Mouse (Mus musculus) midbrain, embryonic 15.5 days (tissue): Measurements from ENCODE around the gene Zfp382. TPM values are rescaled to one million over a fixed set of nuclear protein-coding genes. Genes with fewer than 3 reads are reported as not detected.
A peak's percentile ranks its signal among the peaks of the same experiment; 100 is the strongest.
"Not testable (repeated sequence)": the region's sequence is repeated elsewhere in the genome, so short reads cannot be mapped to it uniquely, and the experiment has no call there.

Experiments used
- ATAC-seq: fragments of 200-750 bp; cut with Nextera tagmentation; replicated peaks from 2 replicates; pipeline ENCODE4 v1.8.0; 2017; ENCODE audit warnings: moderate TSS enrichment
- H3K27ac ChIP-seq: fragments of 300-500 bp; sonication (generic); 2 replicates; pipeline ENCODE4 v1.5.1; 2015; ENCODE audit warnings: mild to moderate bottlenecking, inconsistent platforms
- H3K27me3 ChIP-seq: fragments of 300-500 bp; sonication (generic); replicated peaks from 2 replicates; pipeline ENCODE4 v1.6.1; 2015; ENCODE audit warnings: inconsistent platforms
- H3K36me3 ChIP-seq: fragments of 300-500 bp; sonication (generic); replicated peaks from 2 replicates; pipeline ENCODE4 v1.6.1; 2015; ENCODE audit warnings: inconsistent platforms
- H3K4me1 ChIP-seq: fragments of 300-500 bp; sonication (generic); 2 replicates; pipeline ENCODE4 v1.6.1; 2015; ENCODE audit warnings: inconsistent platforms
- H3K4me2 ChIP-seq: fragments of 300-500 bp; sonication (generic); 2 replicates; pipeline ENCODE4 v1.6.1; 2015; ENCODE audit warnings: inconsistent platforms, mild to moderate bottlenecking, moderate library complexity
- H3K4me3 ChIP-seq: fragments of 300-500 bp; sonication (generic); 2 replicates; pipeline ENCODE4 v1.5.1; 2015; ENCODE audit warnings: mild to moderate bottlenecking, inconsistent platforms
- H3K9ac ChIP-seq: fragments of 300-500 bp; sonication (generic); 2 replicates; pipeline ENCODE4 v1.6.1; 2015; ENCODE audit warnings: mild to moderate bottlenecking, inconsistent platforms
- H3K9me3 ChIP-seq: fragments of 300-500 bp; sonication (generic); 2 replicates; pipeline ENCODE4 v1.6.1; 2016; ENCODE audit warnings: inconsistent platforms
- WGBS: fragments of 180-500 bp; shearing (Covaris S2); methylation state at CpG from one replicate; pipeline ENCODE4 v1.1.7; 2015; ENCODE audit warnings: mixed read lengths; 5-methylcytosine and 5-hydroxymethylcytosine counted together
- polyA plus RNA-seq: library from polyadenylated mRNA; unstranded; fragments of >200 nt; fragmentation: Nextera tagmentation; extraction: Ambion mirVana; gene quantifications from 2 replicates; pipeline ENCODE4 v1.2.1, GENCODE M21; 2015

The Zfp382 gene
- polyA plus RNA-seq, 1 experiment from 2014 or later, result 24.9 TPM

GRCm38 (mm10) chr7:30164745-30165144, 43.0 kb downstream of the Zfp382 start:
- H3K4me3 ChIP-seq, result no peak overlapping the region
- no peak for ATAC-seq
- peaks cover 24% of the 10 kb centered on the region for H3K9me3 ChIP-seq
- peaks cover 16% of the 10 kb centered on the region for H3K4me1 ChIP-seq
- no peak overlapping the region for H3K4me2 ChIP-seq
- H3K9ac ChIP-seq, result no peak overlapping the region
- H3K27ac ChIP-seq, result no peak overlapping the region
- H3K36me3 ChIP-seq, result peaks cover 55% of the 10 kb centered on the region
- no peaks in the 10 kb centered on the region for H3K27me3 ChIP-seq
- 99% methylated on average over 2 of the region's 2 CpGs for WGBS

DNA sequence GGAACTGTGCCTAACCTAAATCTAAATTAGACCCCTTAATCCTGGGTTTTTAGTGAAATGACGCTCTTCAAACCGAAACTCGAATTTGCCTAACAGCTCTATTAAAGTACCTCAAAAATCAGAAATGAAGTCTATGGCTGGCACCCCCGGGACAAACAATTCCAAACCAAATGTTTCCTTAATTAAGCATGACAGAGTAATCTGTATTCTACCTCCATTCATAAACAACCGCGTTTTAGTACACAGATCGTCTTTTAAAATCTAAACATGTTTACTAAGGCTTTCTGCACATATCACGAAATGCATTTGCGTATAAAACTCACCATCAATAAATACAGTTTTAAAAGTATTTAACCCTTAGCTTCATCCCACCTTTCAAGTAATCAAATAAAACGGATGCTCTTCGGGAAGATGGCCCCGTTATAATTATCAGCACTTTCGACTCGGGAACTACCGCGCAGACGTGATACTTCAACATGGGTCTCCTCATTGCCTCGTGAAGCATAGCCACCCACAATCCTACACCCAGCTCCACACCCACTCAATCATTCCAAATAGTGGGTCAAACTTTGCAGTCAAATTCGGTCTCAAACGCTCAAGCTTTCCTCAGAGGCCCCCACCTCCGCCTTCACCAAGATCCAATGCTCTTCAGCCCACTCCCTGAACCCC, 47.3 kb downstream of the Zfp382 start:
- Histone ChIP-seq H3K9me3 (no peaks in the 10 kb centered on the region), H3K36me3 (peaks cover 15% of the 10 kb centered on the region), H3K4me1 (peaks cover 27% of the 10 kb centered on the region), H3K4me3 (peak overlapping the region; percentile 71), H3K27ac (peak overlapping the region; percentile 95), H3K27me3 (no peaks in the 10 kb centered on the region), H3K9ac (peak overlapping the region; percentile 63), H3K4me2 (peak overlapping the region; percentile 59)
- ATAC-seq, result peak; percentile 46
- 2% methylated on average over 21 of the region's 21 CpGs for WGBS

- peak within 1 kb of the TSS; percentile 65 for H3K4me2 ChIP-seq
- peak; percentile 96 for ATAC-seq
Measured at GRCm38 (mm10) chr7:30169583-30170282, 48.0 kb downstream of the Zfp382 start, which contains the start of gene Zfp146. Zfp146 (minus strand) TSS chr7:30169750.

GRCm38 (mm10) chr7:30170283-30170951, 48.7 kb downstream of the Zfp382 start:
- WGBS, result 27% methylated on average over 11 of the region's 11 CpGs

More at GRCm38 (mm10) chr7:30169583-30170282, 48.0 kb downstream of the Zfp382 start, which contains the start of gene Zfp146:
- Histone ChIP-seq H3K4me1 (peaks cover 27% of the 10 kb centered on the region), H3K9me3 (no peaks in the 10 kb centered on the region), H3K27me3 (no peaks in the 10 kb centered on the region), H3K36me3 (peaks cover 12% of the 10 kb centered on the region), H3K9ac (peak within 1 kb of the TSS; percentile 63), H3K27ac (peak within 1 kb of the TSS; percentile 95), H3K4me3 (peak within 1 kb of the TSS; percentile 71)
- WGBS, result under 1% methylated on average over 36 of the region's 36 CpGs

DNA sequence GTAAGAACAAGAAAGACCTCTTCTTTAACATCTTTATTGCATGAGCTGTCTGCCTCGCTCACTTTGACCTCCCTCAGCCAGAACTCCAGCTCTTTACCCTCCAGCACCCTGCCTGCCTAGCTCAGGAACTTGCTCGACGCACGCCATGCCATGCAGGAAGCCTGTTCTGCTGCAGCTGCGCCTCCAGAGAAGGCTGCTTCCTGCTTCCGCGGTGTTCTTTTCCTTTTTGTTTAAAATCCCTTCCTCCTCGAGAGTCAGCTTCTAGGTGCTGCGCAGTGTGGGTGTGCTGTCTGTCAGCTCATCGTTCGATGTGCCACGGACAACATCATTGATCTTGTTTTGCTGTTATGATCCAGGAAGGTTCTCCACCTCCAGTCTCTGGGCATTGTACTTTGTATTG, 54.7 kb downstream of the Zfp382 start:
- Histone ChIP-seq H3K4me1 (no peaks in the 10 kb centered on the region), H3K36me3 (peaks cover 23% of the 10 kb centered on the region), H3K9ac (no peak overlapping the region), H3K27ac (no peak overlapping the region), H3K9me3 (no peaks in the 10 kb centered on the region), H3K27me3 (no peaks in the 10 kb centered on the region), H3K4me3 (no peak overlapping the region), H3K4me2 (no peak overlapping the region)
- WGBS, result 85% methylated on average over 12 of the region's 12 CpGs
- ATAC-seq, result no peak

More at GRCm38 (mm10) chr7:30170283-30170951, 48.7 kb downstream of the Zfp382 start:
- peaks cover 7% of the 10 kb centered on the region for H3K36me3 ChIP-seq
- peak; percentile 62 for ATAC-seq
- H3K9ac ChIP-seq, result peak overlapping the region; percentile 63
- peak overlapping the region; percentile 95 for H3K27ac ChIP-seq
- H3K4me3 ChIP-seq, result peak overlapping the region; percentile 71
- H3K9me3 ChIP-seq, result no peaks in the 10 kb centered on the region
- peaks cover 27% of the 10 kb centered on the region for H3K4me1 ChIP-seq
- no peaks in the 10 kb centered on the region for H3K27me3 ChIP-seq
- peak overlapping the region; percentile 65 for H3K4me2 ChIP-seq

GRCm38 (mm10) chr7:30178256-30178655, 56.5 kb downstream of the Zfp382 start:
- Histone ChIP-seq H3K4me2 (no peak overlapping the region), H3K27me3 (no peaks in the 10 kb centered on the region), H3K4me3 (no peak overlapping the region), H3K4me1 (no peaks in the 10 kb centered on the region), H3K27ac (no peak overlapping the region), H3K9me3 (no peaks in the 10 kb centered on the region), H3K9ac (no peak overlapping the region), H3K36me3 (peaks cover 23% of the 10 kb centered on the region)
- WGBS, result 86% methylated on average over 11 of the region's 11 CpGs
- ATAC-seq, result no peak

- H3K9me3 ChIP-seq, result no peaks in the 10 kb centered on the region
- 0 out of 2 replicates have a peak, but pooled peaks have one; percentile 15 for ATAC-seq
- H3K4me2 ChIP-seq, result no peak overlapping the region
- H3K4me3 ChIP-seq, result no peak overlapping the region
- no peaks in the 10 kb centered on the region for H3K27me3 ChIP-seq
- no peak overlapping the region for H3K27ac ChIP-seq
- H3K36me3 ChIP-seq, result peaks cover 32% of the 10 kb centered on the region
- 3% methylated on average over 4 of the region's 4 CpGs for WGBS
- H3K9ac ChIP-seq, result no peak overlapping the region
- H3K4me1 ChIP-seq, result peaks cover 7% of the 10 kb centered on the region
Measured at GRCm38 (mm10) chr7:30181308-30181707, 59.6 kb downstream of the Zfp382 start.

- H3K4me1 ChIP-seq, H3K4me3 ChIP-seq, H3K9ac ChIP-seq, H3K4me2 ChIP-seq, H3K27me3 ChIP-seq, H3K9me3 ChIP-seq, ATAC-seq, H3K27ac ChIP-seq: not testable (repeated sequence)
- WGBS, result 93% methylated on average over 10 of the region's 10 CpGs
- peaks cover 32% of the 10 kb centered on the region for H3K36me3 ChIP-seq
Measured at GRCm38 (mm10) chr7:30181929-30182328, 60.2 kb downstream of the Zfp382 start.

GRCm38 (mm10) chr7:30183189-30183588, 61.4 kb downstream of the Zfp382 start:
- H3K9me3 ChIP-seq, H3K4me2 ChIP-seq, H3K4me1 ChIP-seq, H3K27ac ChIP-seq, ATAC-seq, H3K4me3 ChIP-seq, H3K27me3 ChIP-seq, H3K9ac ChIP-seq: not testable (repeated sequence)
- WGBS, result 77% methylated on average over 7 of the region's 7 CpGs
- peaks cover 36% of the 10 kb centered on the region for H3K36me3 ChIP-seq

- Histone ChIP-seq H3K27ac (no peak within 1 kb of the TSS), H3K9ac (no peak within 1 kb of the TSS; the same call in 1 of the 2 replicates), H3K4me2 (peak within 1 kb of the TSS; percentile 43), H3K36me3 (peaks cover 36% of the 10 kb centered on the region), H3K4me1 (peaks cover 7% of the 10 kb centered on the region), H3K4me3 (peak within 1 kb of the TSS; percentile 6; the same call in 1 of the 2 replicates), H3K9me3 (no peaks in the 10 kb centered on the region), H3K27me3 (no peaks in the 10 kb centered on the region)
- ATAC-seq, result peak; percentile 35; the same call in 1 of the 2 replicates
- WGBS, result 3% methylated on average over 11 of the region's 11 CpGs
Measured at GRCm38 (mm10) chr7:30183879-30184289, 62.1 kb downstream of the Zfp382 start, which contains the start of gene Cox7a1. Cox7a1 (plus strand) TSS chr7:30184144.
